Mouse (Mus musculus) right cerebral cortex, postnatal 4 days (tissue): ENCODE measurements around the gene Hdac9.

ENCODE experiments used
- DNase-seq: peaks from one replicate; pipeline ENCODE4 v3.0.0-alpha.2; 2022

The Hdac9 gene

DNA sequence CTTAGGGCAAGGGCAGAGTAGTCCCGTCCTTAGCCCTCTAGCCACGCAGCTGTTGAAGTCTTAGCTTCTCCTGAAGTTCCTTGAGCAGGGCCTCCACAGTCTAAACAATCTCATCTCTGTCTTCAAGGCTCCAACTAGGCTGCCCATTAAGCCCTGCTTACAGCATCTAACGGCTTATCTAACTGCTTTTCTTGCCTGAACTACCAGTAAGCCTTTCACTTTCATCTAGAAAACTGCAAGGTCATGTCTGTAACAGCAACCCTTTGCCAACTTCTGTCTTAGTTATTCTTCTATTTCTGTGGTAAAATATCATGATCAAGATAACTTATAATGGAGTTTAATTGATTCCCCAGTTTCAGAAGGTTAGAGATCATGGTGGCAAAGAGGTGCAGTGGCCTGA is 704.7 kb downstream of the Hdac9 start:
- DNase-seq, result no peak

DNA sequence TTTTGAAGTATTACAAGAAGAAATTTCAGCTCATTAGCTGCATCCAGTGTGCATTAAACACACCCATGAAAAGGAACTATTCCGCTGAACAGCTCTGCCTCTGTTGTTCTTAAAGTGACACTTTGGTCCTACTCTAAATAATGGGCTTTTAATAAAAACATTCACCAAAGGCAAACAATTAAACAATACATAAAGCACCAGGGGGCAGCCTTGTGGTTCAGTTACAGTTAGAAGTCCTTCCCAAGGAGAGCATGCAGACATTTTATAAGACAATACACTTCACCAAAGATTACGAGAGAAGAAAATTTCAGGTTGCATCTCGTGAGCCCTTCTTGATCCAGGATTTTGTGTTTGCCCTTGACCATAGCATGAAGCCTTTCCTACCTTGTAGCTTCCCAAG is 715.4 kb downstream of the Hdac9 start:
- no peak for DNase-seq

- no peak for DNase-seq
Measured at GRCm38 (mm10) chr12:34200030-34200446, 716.9 kb downstream of the Hdac9 start.

- no peak for DNase-seq
Measured at GRCm38 (mm10) chr12:34195155-34195828, 721.6 kb downstream of the Hdac9 start.

DNA sequence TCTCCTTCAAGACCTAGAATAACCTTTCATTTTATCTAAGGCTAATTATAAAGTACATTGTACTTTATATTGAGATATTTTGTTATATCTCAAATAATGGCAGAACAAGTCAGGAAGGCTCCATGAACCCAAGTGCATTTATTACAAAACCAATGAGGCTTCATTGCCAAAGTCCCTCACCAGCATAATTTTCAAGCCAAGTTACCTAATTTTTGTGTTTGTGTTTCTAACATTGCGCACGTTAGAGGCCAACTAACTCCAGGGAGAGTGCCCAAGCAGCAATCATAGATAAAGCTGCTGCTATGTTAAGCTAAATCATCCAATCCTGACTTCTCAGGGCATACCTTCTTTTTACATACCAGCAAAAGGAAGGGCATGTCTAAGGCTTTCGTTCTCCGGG is 722.8 kb downstream of the Hdac9 start:
- DNase-seq, result no peak

DNA sequence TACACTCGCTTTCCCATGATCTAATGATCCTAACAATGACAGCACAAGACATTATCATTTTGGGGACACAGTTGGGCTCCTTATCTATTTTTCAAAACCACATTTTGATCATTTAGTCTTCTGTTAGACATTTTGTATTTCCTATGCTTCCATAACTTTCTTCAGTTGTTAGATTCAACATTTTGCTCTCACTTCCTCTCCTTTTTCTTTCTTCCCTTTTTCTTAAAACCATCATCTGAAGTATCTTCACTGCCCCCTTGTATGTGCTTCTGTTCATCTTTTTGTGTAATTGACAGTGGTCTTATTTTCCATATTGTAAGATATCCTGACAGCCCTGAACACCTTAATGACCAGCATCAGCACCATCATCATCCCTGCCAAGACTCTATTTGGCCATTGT is 725.6 kb downstream of the Hdac9 start:
- no peak for DNase-seq

GRCm38 (mm10) chr12:34178931-34179330 is 738.0 kb downstream of the Hdac9 start:
- DNase-seq, result no peak

- no peak for DNase-seq
Measured at GRCm38 (mm10) chr12:34176790-34177189, 740.1 kb downstream of the Hdac9 start.

- DNase-seq, result no peak
Measured at GRCm38 (mm10) chr12:34173036-34173435, 743.9 kb downstream of the Hdac9 start.

GRCm38 (mm10) chr12:34170601-34171000 is 746.3 kb downstream of the Hdac9 start:
- DNase-seq, result no peak

GRCm38 (mm10) chr12:34165674-34166073 is 751.2 kb downstream of the Hdac9 start:
- DNase-seq, result no peak

GRCm38 (mm10) chr12:34156301-34156700 is 760.6 kb downstream of the Hdac9 start:
- no peak for DNase-seq

- no peak for DNase-seq
Measured at GRCm38 (mm10) chr12:34155740-34156139, 761.2 kb downstream of the Hdac9 start.

DNA sequence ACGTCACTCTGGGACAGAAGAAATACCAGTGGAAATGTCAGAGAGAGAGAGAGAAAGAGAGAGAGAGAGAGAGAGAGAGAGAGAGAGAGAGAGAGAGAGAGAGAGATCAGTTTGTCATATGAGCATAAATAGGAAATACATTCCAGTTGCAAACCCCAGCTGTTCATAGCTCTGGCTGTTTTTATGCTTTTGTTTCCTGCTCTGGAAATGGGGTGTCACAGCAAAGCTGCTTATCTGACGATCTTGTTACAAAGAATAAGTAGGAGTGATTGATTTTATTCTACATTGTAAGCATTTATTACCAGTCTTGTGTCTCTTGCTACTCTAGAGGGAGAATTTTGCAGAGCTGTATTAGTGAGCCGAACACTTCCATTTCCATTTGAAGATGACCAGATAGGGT is 762.1 kb downstream of the Hdac9 start:
- no peak for DNase-seq

GRCm38 (mm10) chr12:34151336-34151735 is 765.6 kb downstream of the Hdac9 start:
- DNase-seq, result no peak

GRCm38 (mm10) chr12:34142743-34143142 is 774.2 kb downstream of the Hdac9 start:
- no peak for DNase-seq

DNA sequence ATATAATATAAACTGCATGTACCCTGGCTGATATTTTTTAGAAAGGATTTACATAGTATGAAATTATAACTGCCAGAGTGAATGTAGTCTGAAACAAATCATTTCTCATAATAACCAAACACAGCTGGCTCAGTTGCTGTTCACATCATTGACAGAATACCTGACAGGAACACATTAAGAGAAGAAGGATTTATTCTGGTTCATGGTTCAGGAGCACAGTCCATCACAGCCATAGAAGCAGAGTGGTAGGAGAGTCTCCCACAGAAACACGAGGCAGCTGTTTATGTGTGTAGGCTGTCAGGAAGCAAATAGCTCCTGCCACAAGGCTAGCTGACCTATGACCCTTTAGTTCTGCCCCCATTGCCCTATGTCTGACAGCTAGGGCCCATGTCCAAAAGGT is 803.6 kb downstream of the Hdac9 start:
- no peak for DNase-seq

- no peak for DNase-seq
Measured at GRCm38 (mm10) chr12:34092953-34093352, 823.9 kb downstream of the Hdac9 start.

GRCm38 (mm10) chr12:34091851-34092250 is 825.0 kb downstream of the Hdac9 start:
- DNase-seq, result no peak

DNA sequence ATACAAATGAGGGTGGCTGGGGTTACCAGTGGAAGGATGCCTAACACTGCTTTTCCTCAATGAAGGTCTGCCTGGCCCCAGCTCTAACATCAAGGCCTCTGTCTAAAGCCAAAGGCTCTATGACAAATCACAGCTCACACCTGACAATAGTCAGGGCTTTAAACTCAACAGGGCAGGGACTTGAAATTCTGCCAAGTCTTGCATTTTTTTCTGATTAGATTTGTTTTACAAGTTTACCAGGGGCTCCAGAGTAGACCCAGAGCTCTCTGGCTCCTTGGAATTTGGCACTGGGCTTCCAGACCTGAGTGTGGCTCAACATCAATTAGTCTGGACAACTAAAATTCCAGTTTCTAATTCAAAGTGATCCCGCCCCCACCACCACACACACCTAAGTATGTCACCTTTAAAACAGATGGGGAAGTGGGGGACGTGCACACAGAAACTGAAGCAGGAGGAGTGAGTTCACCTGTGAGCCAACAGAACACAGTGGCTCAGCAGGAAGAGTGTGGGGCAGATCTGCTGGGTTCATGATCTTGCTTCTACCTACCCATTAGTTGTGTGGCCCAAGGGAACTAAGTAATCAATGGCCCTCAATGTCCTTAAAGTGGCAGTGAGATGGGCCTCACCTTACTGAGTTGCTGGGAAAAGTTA is 829.5 kb downstream of the Hdac9 start:
- no peak for DNase-seq

GRCm38 (mm10) chr12:34076981-34077380 is 839.9 kb downstream of the Hdac9 start:
- DNase-seq, result no peak

GRCm38 (mm10) chr12:34075805-34076509 is 840.9 kb downstream of the Hdac9 start:
- no peak for DNase-seq

GRCm38 (mm10) chr12:34052508-34052907 is 864.4 kb downstream of the Hdac9 start:
- DNase-seq, result no peak

DNA sequence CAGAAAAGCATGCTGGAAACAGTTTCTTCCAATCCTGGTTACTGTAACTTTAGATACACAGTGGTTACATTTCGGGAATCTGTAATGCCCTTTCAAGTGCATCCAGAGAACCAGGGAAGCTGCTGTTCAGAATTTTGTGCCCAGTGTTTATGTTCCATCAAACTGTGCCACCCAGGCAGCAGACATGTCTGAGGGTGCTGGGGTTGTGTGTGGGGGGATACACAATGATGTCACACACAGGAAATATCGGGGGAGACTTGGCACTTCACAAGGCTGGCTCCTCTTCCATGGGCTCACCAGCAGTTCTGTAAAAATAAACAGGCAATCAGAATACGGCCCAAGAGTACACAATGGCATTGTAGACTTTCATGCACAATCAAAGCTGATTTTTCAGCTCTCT is 864.9 kb downstream of the Hdac9 start:
- no peak for DNase-seq
